Mouse (Mus musculus) E14TG2a.4 (cell line): ENCODE measurements around the gene 4833420G17Rik.

Source experiments
- CTCF ChIP-seq: conservative IDR thresholded peaks from 2 replicates; pipeline ENCODE4 v1.5.1; 2014; ENCODE audit warnings: low read length
- POU5F1 ChIP-seq: IDR thresholded peaks from 2 replicates; pipeline ENCODE4 v1.6.1; 2014; ENCODE audit warnings: low read length, borderline replicate concordance

- TF ChIP-seq CTCF: no peak
- TF ChIP-seq POU5F1: no peak
Observed at GRCm38 (mm10) chr13:119413026-119413425, 49.5 kb upstream of the 4833420G17Rik start.
